Mouse (Mus musculus) CH12.LX (cell line): ENCODE results near the gene Tet3. TPM values are rescaled to one million over a fixed set of nuclear protein-coding genes. Genes with fewer than 3 reads are reported as not detected.

Experiments
- DNase-seq: peaks from one replicate; pipeline ENCODE4 v3.0.0-alpha.2; 2013; ENCODE audit errors: extremely low read depth
- H3K27ac ChIP-seq: 2 replicates; pipeline ENCODE4 v1.5.1; 2012; ENCODE audit warnings: low read depth, mild to moderate bottlenecking, control low read depth, moderate library complexity; ENCODE audit not compliant: insufficient read depth
- H3K27me3 ChIP-seq: replicated peaks from 2 replicates; pipeline ENCODE3; 2012; ENCODE audit warnings: inconsistent platforms
- H3K36me3 ChIP-seq, 2 experiments: replicated peaks in 1 of 2; 2 replicates each; pipeline versions ENCODE3 to v1.6.1; 2012; ENCODE audit warnings: inconsistent platforms in 1 of 2, low read length in 1 of 2, mild to moderate bottlenecking in 1 of 2, mixed read lengths in 1 of 2, moderate library complexity in 1 of 2; ENCODE audit not compliant: control insufficient read depth in 1 of 2, insufficient read depth in 1 of 2
- H3K4me1 ChIP-seq, 2 experiments: 2 replicates each; pipeline ENCODE4 v1.6.1; 2012; ENCODE audit warnings: inconsistent platforms in 1 of 2, moderate library complexity in 1 of 2; ENCODE audit not compliant: insufficient read depth in 2 of 2, control insufficient read depth in 1 of 2
- H3K4me2 ChIP-seq: 2 replicates; pipeline ENCODE4 v1.6.1; 2012; ENCODE audit warnings: low read depth, mild to moderate bottlenecking, control low read depth; ENCODE audit not compliant: poor library complexity, insufficient read depth, severe bottlenecking
- H3K4me3 ChIP-seq, 3 experiments: fragments of 150-350 bp in 1 of 3; sonication (generic) in 1 of 3; replicated peaks in 1 of 3; 2 replicates each; pipeline versions ENCODE3 to v1.5.1; 2011 to 2012; ENCODE audit warnings: low read depth in 2 of 3, low read length in 2 of 3, mild to moderate bottlenecking in 2 of 3, moderate library complexity in 2 of 3, control low read depth in 1 of 3, improper control_type of control experiment in 1 of 3, inconsistent platforms in 1 of 3, mixed read lengths in 1 of 3; ENCODE audit not compliant: poor library complexity in 1 of 3
- H3K79me2 ChIP-seq: replicated peaks from 2 replicates; pipeline ENCODE4 v1.6.1; 2012; ENCODE audit warnings: mild to moderate bottlenecking, moderate library complexity; ENCODE audit not compliant: control insufficient read depth, poor library complexity, insufficient read depth, severe bottlenecking; ENCODE audit errors: extremely low read depth
- H3K9ac ChIP-seq: 2 replicates; pipeline ENCODE4 v1.6.1; 2012; ENCODE audit warnings: low read depth, mild to moderate bottlenecking, control low read depth, moderate library complexity; ENCODE audit not compliant: insufficient read depth
- H3K9me3 ChIP-seq: replicated peaks from 2 replicates; pipeline ENCODE3; 2012; ENCODE audit warnings: low read length, inconsistent platforms, mixed read lengths
- BHLHE40 ChIP-seq: IDR thresholded peaks from 2 replicates; pipeline ENCODE4 v1.6.1; 2011; ENCODE audit warnings: mild to moderate bottlenecking, low read depth, low read length, improper control_type of control experiment
- CHD1 ChIP-seq: IDR thresholded peaks from 2 replicates; pipeline ENCODE4 v1.6.1; 2012; ENCODE audit warnings: low read depth, low read length, improper control_type of control experiment, inconsistent platforms
- CHD2 ChIP-seq: IDR thresholded peaks from 2 replicates; pipeline ENCODE4 v1.6.1; 2011; ENCODE audit warnings: low read length, improper control_type of control experiment
- CTCF ChIP-seq, 2 experiments: IDR thresholded peaks in 1 of 2; conservative IDR thresholded peaks in 1 of 2; 2 replicates each; pipeline ENCODE4 v1.5.1; 2011 to 2012; ENCODE audit warnings: low read depth in 2 of 2, low read length in 2 of 2, improper control_type of control experiment in 1 of 2, inconsistent platforms in 1 of 2, mild to moderate bottlenecking in 1 of 2, moderate library complexity in 1 of 2
- E2F4 ChIP-seq: IDR thresholded peaks from 2 replicates; pipeline ENCODE4 v1.6.1; 2011; ENCODE audit warnings: low read depth, low read length, improper control_type of control experiment; ENCODE audit not compliant: insufficient replicate concordance
- ELF1 ChIP-seq: IDR thresholded peaks from 2 replicates; pipeline ENCODE4 v1.6.1; 2014; ENCODE audit warnings: low read depth, mild to moderate bottlenecking, inconsistent platforms, low read length, improper control_type of control experiment
- EP300 ChIP-seq: IDR thresholded peaks from 2 replicates; pipeline ENCODE4 v1.6.1; 2011; ENCODE audit warnings: low read length, improper control_type of control experiment
- ETS1 ChIP-seq: conservative IDR thresholded peaks from 2 replicates; pipeline ENCODE4 v1.6.1; 2012; ENCODE audit warnings: low read depth, mild to moderate bottlenecking, inconsistent platforms, low read length, improper control_type of control experiment, moderate library complexity
- GABPA ChIP-seq: IDR thresholded peaks from 2 replicates; pipeline ENCODE4 v1.6.1; 2012; ENCODE audit warnings: low read depth, low read length, improper control_type of control experiment, inconsistent platforms; ENCODE audit not compliant: insufficient replicate concordance
- HCFC1 ChIP-seq: IDR thresholded peaks from 2 replicates; pipeline ENCODE4 v1.6.1; 2012; ENCODE audit warnings: low read depth, mild to moderate bottlenecking, inconsistent platforms, low read length, improper control_type of control experiment
- IRF4 ChIP-seq: IDR thresholded peaks from 2 replicates; pipeline ENCODE4 v1.6.1; 2014; ENCODE audit warnings: low read depth, mild to moderate bottlenecking, inconsistent platforms, low read length, improper control_type of control experiment
- JUN ChIP-seq: IDR thresholded peaks from 2 replicates; pipeline ENCODE4 v1.6.1; 2011; ENCODE audit warnings: low read depth, mild to moderate bottlenecking, low read length, improper control_type of control experiment, moderate library complexity; ENCODE audit not compliant: insufficient read depth
- JUND ChIP-seq: conservative IDR thresholded peaks from 2 replicates; pipeline ENCODE4 v1.6.1; 2011; ENCODE audit warnings: low read depth, low read length, improper control_type of control experiment
- KAT2A ChIP-seq: IDR thresholded peaks from 2 replicates; pipeline ENCODE4 v1.6.1; 2012; ENCODE audit warnings: low read length, improper control_type of control experiment, inconsistent platforms; ENCODE audit not compliant: insufficient replicate concordance
- MAFK ChIP-seq: IDR thresholded peaks from 2 replicates; pipeline ENCODE4 v1.6.1; 2011; ENCODE audit warnings: low read length, improper control_type of control experiment; ENCODE audit not compliant: insufficient replicate concordance
- MAX ChIP-seq: IDR thresholded peaks from 2 replicates; pipeline ENCODE4 v1.6.1; 2011; ENCODE audit warnings: low read length, improper control_type of control experiment
- MAZ ChIP-seq: IDR thresholded peaks from 2 replicates; pipeline ENCODE4 v1.6.1; 2012; ENCODE audit warnings: low read depth, mild to moderate bottlenecking, inconsistent platforms, low read length, improper control_type of control experiment, moderate library complexity
- MEF2A ChIP-seq: IDR thresholded peaks from 2 replicates; pipeline ENCODE4 v1.6.1; 2014; ENCODE audit warnings: low read depth, mild to moderate bottlenecking, inconsistent platforms, low read length, improper control_type of control experiment, borderline replicate concordance
- MXI1 ChIP-seq: IDR thresholded peaks from 2 replicates; pipeline ENCODE4 v1.6.1; 2011; ENCODE audit warnings: mild to moderate bottlenecking, low read depth, low read length, improper control_type of control experiment
- MYC ChIP-seq: IDR thresholded peaks from 2 replicates; pipeline ENCODE4 v1.6.1; 2011; ENCODE audit warnings: low read depth, mild to moderate bottlenecking, improper control_type of control experiment, low read length
- NELFE ChIP-seq: IDR thresholded peaks from 2 replicates; pipeline ENCODE4 v1.6.1; 2011; ENCODE audit warnings: low read depth, low read length, improper control_type of control experiment
- NRF1 ChIP-seq: IDR thresholded peaks from 2 replicates; pipeline ENCODE4 v1.6.1; 2014; ENCODE audit warnings: low read depth, mild to moderate bottlenecking, inconsistent platforms, low read length, improper control_type of control experiment, moderate library complexity
- PAX5 ChIP-seq: IDR thresholded peaks from 2 replicates; pipeline ENCODE4 v1.6.1; 2012; ENCODE audit warnings: low read length, inconsistent platforms, mixed read lengths
- POLR2A ChIP-seq: IDR thresholded peaks from 2 replicates; pipeline ENCODE4 v1.6.1; 2011; ENCODE audit warnings: low read depth, mild to moderate bottlenecking, improper control_type of control experiment, low read length
- POLR2AphosphoS2 ChIP-seq: IDR thresholded peaks from 2 replicates; pipeline ENCODE4 v1.6.1; 2011; ENCODE audit warnings: low read depth, low read length, improper control_type of control experiment
- RAD21 ChIP-seq: IDR thresholded peaks from 2 replicates; pipeline ENCODE4 v1.6.1; 2011; ENCODE audit warnings: low read depth, mild to moderate bottlenecking, low read length, improper control_type of control experiment, moderate library complexity
- RCOR1 ChIP-seq: conservative IDR thresholded peaks from 2 replicates; pipeline ENCODE4 v1.6.1; 2012; ENCODE audit warnings: low read depth, mild to moderate bottlenecking, inconsistent platforms, low read length, improper control_type of control experiment
- SIN3A ChIP-seq: IDR thresholded peaks from 2 replicates; pipeline ENCODE4 v1.6.1; 2012; ENCODE audit warnings: low read length, improper control_type of control experiment, inconsistent platforms
- SMC3 ChIP-seq: IDR thresholded peaks from 2 replicates; pipeline ENCODE4 v1.6.1; 2011; ENCODE audit warnings: low read depth, low read length, improper control_type of control experiment
- TBP ChIP-seq: conservative IDR thresholded peaks from 2 replicates; pipeline ENCODE4 v1.6.1; 2011; ENCODE audit warnings: low read depth, low read length, improper control_type of control experiment
- TCF12 ChIP-seq: IDR thresholded peaks from 2 replicates; pipeline ENCODE4 v1.6.1; 2014; ENCODE audit warnings: low read depth, mild to moderate bottlenecking, inconsistent platforms, low read length, improper control_type of control experiment
- UBTF ChIP-seq: IDR thresholded peaks from 2 replicates; pipeline ENCODE4 v1.6.1; 2012; ENCODE audit warnings: low read depth, mild to moderate bottlenecking, inconsistent platforms, low read length, improper control_type of control experiment, moderate library complexity
- USF1 ChIP-seq: IDR thresholded peaks from 2 replicates; pipeline ENCODE4 v1.6.1; 2014; ENCODE audit warnings: low read depth, mild to moderate bottlenecking, inconsistent platforms, low read length, improper control_type of control experiment
- USF2 ChIP-seq: conservative IDR thresholded peaks from 2 replicates; pipeline ENCODE4 v1.6.1; 2011; ENCODE audit warnings: low read depth, low read length, improper control_type of control experiment
- ZC3H11A ChIP-seq: IDR thresholded peaks from 2 replicates; pipeline ENCODE4 v1.6.1; 2012; ENCODE audit warnings: low read depth, mild to moderate bottlenecking, inconsistent platforms, low read length, improper control_type of control experiment
- ZKSCAN1 ChIP-seq: IDR thresholded peaks from 2 replicates; pipeline ENCODE4 v1.6.1; 2012; ENCODE audit warnings: low read depth, inconsistent platforms, low read length, improper control_type of control experiment, borderline replicate concordance
- ZMIZ1 ChIP-seq: IDR thresholded peaks from 2 replicates; pipeline ENCODE4 v1.6.1; 2012; ENCODE audit warnings: low read depth, mild to moderate bottlenecking, inconsistent platforms, low read length, improper control_type of control experiment
- ZNF384 ChIP-seq: IDR thresholded peaks from 2 replicates; pipeline ENCODE4 v1.6.1; 2012; ENCODE audit warnings: low read depth, low read length, improper control_type of control experiment, inconsistent platforms
- dilution Hi-C: fragments of 300-500 bp; cut with MboI; formaldehyde crosslinking; loops from 2 replicates; pipeline ENCODE4 v1.14.3; 2020; ENCODE audit warnings: low sequenced_read_pairs; ENCODE audit not compliant: extremely low pct_unique_long_range_greater_than_20kb, extremely low pct_ligation_motif_present
- in situ Hi-C: fragments of 300-500 bp; cut with MboI; formaldehyde crosslinking; loops from 3 replicates; pipeline ENCODE4 v1.14.3; 2019; ENCODE audit warnings: low sequenced_read_pairs, low pct_ligation_motif_present, low pct_unique_long_range_greater_than_20kb, mixed read lengths
- polyA plus RNA-seq: library from polyadenylated mRNA; unstranded; fragments of >175 nt; gene quantifications from 2 replicates; pipeline ENCODE4 v1.2.1, GENCODE M21; 2012; ENCODE audit warnings: low read depth; ENCODE audit not compliant: insufficient read length
- total RNA-seq, 2 experiments: library from RNA; depleted of rRNA; stranded (reverse); fragments of 300-350 nt in 1 of 2; fragments of >200 nt in 1 of 2; gene quantifications; 2 replicates each; pipeline ENCODE4 v1.2.3; 2012 to 2014

Gene Tet3
- total and polyA plus RNA-seq, 3 experiments = 3.2 to 10.0 (median 8.2) TPM

- Histone ChIP-seq H3K27ac (peak overlapping the region; percentile 86), H3K4me2 (peak overlapping the region; percentile 57), H3K9me3 (no peaks in the 10 kb centered on the region), H3K27me3 (no peaks in the 10 kb centered on the region), H3K36me3 (peaks cover 24 to 68% of the 10 kb centered on the region in 2 experiments), H3K79me2 (no peaks in the 10 kb centered on the region), H3K4me3 (no peak overlapping the region), H3K9ac (no peak overlapping the region), H3K4me1 (peaks cover 19 to 60% of the 10 kb centered on the region in 2 experiments)
- no peak for TF ChIP-seq NRF1
- peak; percentile 89 for TF ChIP-seq IRF4
- no peak for TF ChIP-seq POLR2A
- no peak for TF ChIP-seq TCF12
- no peak for TF ChIP-seq JUN
- TF ChIP-seq CHD2 = peak; percentile 56; the same call in 1 of the 2 replicates
- no peak for TF ChIP-seq JUND
- 0 out of 2 replicates have a peak, but pooled peaks have one; percentile 50 for TF ChIP-seq RCOR1
- 0 out of 2 replicates have a peak, but pooled peaks have one; percentile 37 for TF ChIP-seq USF2
- TF ChIP-seq HCFC1 = no peak
- TF ChIP-seq GABPA = no peak
- TF ChIP-seq MXI1 = peak; percentile 17; the same call in 1 of the 2 replicates
- no peak for TF ChIP-seq ZNF384
- peak; percentile 72 for TF ChIP-seq MAX
- TF ChIP-seq ETS1 = peak; percentile 51
- TF ChIP-seq E2F4 = no peak
- no peak for TF ChIP-seq UBTF
- TF ChIP-seq KAT2A = no peak
- TF ChIP-seq ELF1 = peak; percentile 53
- TF ChIP-seq CHD1 = no peak
- TF ChIP-seq TBP = no peak
- TF ChIP-seq SIN3A = 0 out of 2 replicates have a peak, but pooled peaks have one; percentile 61
- no peak for TF ChIP-seq ZKSCAN1
- no peak for TF ChIP-seq SMC3
- no peak for TF ChIP-seq ZMIZ1
- TF ChIP-seq PAX5 = no peak
- TF ChIP-seq MYC = 0 out of 2 replicates have a peak, but pooled peaks have one; percentile 34
- TF ChIP-seq POLR2AphosphoS2 = no peak
- peak; percentile 30; the same call in 1 of the 2 replicates for TF ChIP-seq NELFE
- no peak for TF ChIP-seq CTCF (conservative IDR thresholded peaks at IDR 0.05 in 1 of 2, IDR thresholded peaks at IDR 0.05 in 1 of 2; ENCODE audit: low read depth in 2 of 2, low read length in 2 of 2)
- TF ChIP-seq EP300 = peak; percentile 58
- TF ChIP-seq ZC3H11A = no peak
- TF ChIP-seq RAD21 = no peak
- TF ChIP-seq MAFK = no peak
- 0 out of 2 replicates have a peak, but pooled peaks have one; percentile 30 for TF ChIP-seq MEF2A
- TF ChIP-seq USF1 = no peak
- TF ChIP-seq MAZ = peak; percentile 36; the same call in 1 of the 2 replicates
- TF ChIP-seq BHLHE40 = peak; percentile 82
- dilution Hi-C loops = no loop called here
- in situ Hi-C loops = no loop called here
- DNase-seq = peak; percentile 83
Measured at GRCm38 (mm10) chr6:83482418-83483085, 23.7 kb upstream of the Tet3 start.
